Mouse (Mus musculus): ENCODE measurements around the gene Uqcr11.

- TF ChIP-seq CTCF (IDR thresholded peaks at IDR 0.05; ENCODE audit: borderline replicate concordance, control insufficient read depth, extremely low read depth, insufficient read depth, low read length, poor library complexity): no peak
- no peak for TF ChIP-seq POLR2A (IDR thresholded peaks at IDR 0.05; ENCODE audit: control insufficient read depth, extremely low read depth, insufficient read depth, low read length, poor library complexity)
These were observed 11.7 kb upstream of the Uqcr11 start for GRCm38 (mm10) chr10:80418311-80418710.
